Mouse (Mus musculus) embryonic fibroblast, embryonic 13.5 days (primary cell): ENCODE data around the gene Far1.

Experiments used
- CTCF ChIP-seq: IDR thresholded peaks from 2 replicates; pipeline ENCODE4 v1.5.1; 2011; ENCODE audit warnings: mild to moderate bottlenecking, control low read depth, low read length, moderate library complexity, borderline replicate concordance; ENCODE audit not compliant: insufficient read depth
- POLR2A ChIP-seq: IDR thresholded peaks from 2 replicates; pipeline ENCODE4 v1.6.1; 2011; ENCODE audit warnings: low read depth, mild to moderate bottlenecking, control low read depth, low read length, moderate library complexity

DNA sequence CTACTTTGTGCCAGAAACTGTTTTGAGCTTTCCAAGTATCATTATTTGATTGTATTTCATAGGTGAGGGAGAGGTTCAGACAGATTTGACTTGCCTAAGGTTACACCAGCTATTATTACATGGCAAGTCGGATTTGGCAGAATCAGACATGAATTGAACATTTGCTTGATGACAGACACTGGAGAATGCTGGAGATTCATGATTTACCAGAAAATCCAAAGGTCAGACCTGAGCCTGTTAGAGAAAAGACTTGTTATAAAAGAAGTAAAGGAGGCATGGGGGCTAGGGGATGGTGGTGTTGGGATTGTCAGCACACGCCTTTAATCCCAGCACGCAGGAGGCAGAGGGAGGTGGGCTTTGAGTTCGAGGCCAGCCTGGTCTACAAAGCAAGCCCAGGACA is 2.2 kb downstream of the Far1 start:
- TF ChIP-seq CTCF: no peak
- no peak for TF ChIP-seq POLR2A
